Mouse (Mus musculus): ENCODE measurements at regions not wholly inside any gene's neighbourhood (a gene's known extent, or its start where the extent isn't known, plus 50 kb on each side); places are given as distances from the start of the nearest gene placed in this dataset.
A peak's percentile ranks its signal among the peaks of the same experiment; 100 is the strongest.

GRCm38 (mm10) chr13:6189566-6189965, 328.3 kb downstream of the Klf6 start:
- no peak for DNase-seq

- no peak for DNase-seq
Measured at GRCm38 (mm10) chr13:6191186-6191914, 330.1 kb downstream of the Klf6 start.

DNA sequence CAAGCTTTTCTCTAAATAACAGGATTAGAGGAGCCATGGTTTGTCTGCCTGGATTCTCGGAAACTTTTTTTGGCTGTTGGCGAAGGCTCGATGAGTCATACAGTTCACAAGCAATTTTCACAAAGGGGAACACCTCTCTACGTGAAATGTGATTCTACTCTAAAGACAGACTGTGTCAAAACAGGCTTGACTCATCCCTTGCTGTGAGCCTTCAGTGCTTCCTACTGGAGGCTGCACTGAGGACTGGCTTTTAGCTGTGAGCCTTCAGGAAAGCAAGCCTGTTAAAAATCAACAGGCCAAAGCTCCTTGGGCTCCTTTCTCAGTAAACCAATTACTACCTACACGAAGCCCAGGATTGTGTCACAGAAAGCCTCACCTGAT, 330.6 kb downstream of the Klf6 start:
- DNase-seq, result peak; percentile 80

GRCm38 (mm10) chr13:6196690-6197089, 335.4 kb downstream of the Klf6 start:
- DNase-seq, result no peak

GRCm38 (mm10) chr13:6199107-6199506, 337.8 kb downstream of the Klf6 start:
- DNase-seq, result no peak

DNA sequence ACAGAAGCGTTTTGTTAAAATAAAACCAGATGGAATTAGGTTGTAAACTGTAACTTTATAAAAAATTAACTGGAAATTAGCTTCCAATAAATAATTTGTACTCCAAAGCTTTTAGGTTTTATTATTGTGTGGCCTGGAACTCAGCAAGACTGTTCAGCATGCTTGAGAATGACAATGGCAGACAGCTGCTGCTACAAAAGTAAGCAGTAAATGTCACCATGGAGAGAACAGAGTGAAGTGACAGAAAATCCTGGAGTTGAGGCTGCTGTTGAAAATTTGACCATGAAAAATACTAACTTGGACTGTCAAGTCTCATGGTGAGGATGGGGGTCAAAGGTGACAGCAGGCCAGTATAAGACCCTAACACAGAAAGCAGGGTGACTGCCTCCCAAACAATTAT, 340.2 kb downstream of the Klf6 start:
- DNase-seq, result no peak

GRCm38 (mm10) chr13:6204801-6205200, 343.1 kb upstream of the Pitrm1 start:
- no peak for DNase-seq

DNA sequence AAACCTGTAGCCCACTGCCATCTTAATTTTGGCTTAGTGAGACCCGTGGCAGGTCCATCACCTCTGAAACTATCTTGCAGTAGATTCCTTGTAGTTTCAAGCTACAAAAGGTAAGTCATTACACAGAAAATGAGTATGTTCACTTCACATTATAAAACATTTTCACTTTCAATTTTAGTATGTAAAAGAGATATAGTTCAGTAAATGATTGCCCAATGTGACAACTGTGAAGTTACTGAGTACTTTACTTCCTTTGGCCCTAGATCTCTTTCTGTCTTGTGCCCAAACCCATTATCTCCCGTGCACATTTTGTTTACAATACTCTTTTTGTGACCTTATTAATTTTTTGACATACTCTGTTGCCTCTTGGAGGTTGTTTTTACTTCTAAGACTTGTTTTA, 335.4 kb upstream of the Pitrm1 start:
- DNase-seq, result no peak

GRCm38 (mm10) chr13:6214189-6214588, 333.8 kb upstream of the Pitrm1 start:
- DNase-seq, result no peak

DNA sequence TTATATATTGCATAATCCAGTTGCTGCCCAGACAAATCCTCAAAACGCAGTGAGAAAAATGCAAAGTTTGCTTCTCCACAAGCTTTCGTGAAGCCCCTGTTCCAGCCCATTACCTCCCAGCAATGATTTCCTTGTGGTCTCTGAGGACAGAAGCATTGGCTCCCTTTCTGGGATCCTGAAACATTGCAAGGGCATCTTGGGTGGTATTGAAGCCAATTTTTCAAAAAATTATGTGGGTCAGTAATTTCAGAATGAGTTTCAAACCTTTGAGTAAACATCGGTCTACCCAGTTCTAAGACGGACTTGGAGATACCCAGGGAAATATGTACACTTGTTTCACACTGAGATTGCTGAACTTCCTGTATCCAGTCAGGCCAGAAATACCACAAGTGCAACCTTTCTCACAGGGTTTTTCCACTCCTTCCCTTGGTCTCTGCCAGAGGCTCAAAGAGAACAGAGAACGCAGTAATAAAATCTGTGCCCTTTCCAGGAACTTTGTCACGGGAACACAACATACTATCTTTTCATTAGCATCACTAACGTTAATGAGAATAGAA, 321.8 kb upstream of the Pitrm1 start:
- no peak for DNase-seq

DNA sequence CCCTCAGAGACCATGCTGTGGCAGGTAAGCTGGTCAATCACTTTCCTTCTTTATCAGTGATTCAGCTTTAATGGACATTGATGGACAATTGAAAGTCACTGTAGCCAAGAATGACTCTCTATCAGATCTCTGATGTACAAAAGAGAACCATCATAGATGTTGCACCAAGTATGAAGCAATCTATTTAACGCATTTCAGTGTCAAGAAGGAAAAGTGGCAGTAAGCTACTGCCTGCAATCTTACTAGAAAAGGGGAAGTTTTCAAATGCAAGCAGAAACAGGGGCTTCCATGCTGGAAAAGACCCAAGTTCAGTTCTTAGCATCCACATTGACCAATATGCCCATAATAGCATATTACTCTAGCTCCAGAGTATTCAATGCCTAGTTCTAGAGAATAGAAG, 319.7 kb upstream of the Pitrm1 start:
- DNase-seq, result no peak

DNA sequence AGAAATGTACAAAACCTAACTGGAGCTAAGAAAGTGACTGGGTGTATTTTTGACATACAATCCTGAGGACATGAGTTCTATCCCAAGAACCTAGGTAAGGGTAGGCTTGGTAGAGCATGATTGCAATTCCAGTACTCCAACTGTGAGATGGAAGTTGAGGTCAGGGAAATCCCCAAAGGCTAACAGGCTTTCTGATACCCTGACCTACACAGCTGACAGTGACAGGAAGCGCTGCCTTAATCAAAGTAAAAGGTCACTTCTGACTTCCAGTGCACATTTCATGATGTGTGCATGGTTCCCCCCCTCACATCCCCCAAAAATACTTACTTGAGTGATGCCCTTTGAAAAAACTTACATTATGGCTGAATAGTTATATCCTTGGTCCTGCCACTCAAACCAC, 312.6 kb upstream of the Pitrm1 start:
- DNase-seq, result no peak

- no peak for DNase-seq
Measured at GRCm38 (mm10) chr13:6236503-6236902, 311.4 kb upstream of the Pitrm1 start.

DNA sequence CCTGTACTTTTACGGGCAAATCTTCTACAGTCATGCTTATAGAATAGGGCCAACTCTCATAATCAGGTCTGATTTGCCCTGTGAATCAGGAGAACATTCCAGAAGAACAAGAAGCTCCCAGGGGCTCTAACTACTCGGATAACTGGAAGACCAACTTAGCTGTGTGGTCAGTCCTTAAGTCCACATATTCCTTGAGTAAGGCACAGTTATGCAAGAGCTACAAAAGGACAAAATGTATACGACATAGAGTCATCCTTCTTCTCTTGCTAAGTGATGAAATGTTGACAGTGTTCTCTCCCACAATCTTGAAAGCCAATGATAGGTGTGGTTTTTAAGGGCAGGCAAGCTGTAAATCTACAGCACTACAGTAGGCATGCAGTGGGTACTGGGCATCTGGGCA, 310.7 kb upstream of the Pitrm1 start:
- DNase-seq, result no peak

GRCm38 (mm10) chr13:6240855-6241254, 307.1 kb upstream of the Pitrm1 start:
- DNase-seq, result no peak

- DNase-seq, result no peak
Measured at GRCm38 (mm10) chr13:6241472-6242123, 306.4 kb upstream of the Pitrm1 start.

DNA sequence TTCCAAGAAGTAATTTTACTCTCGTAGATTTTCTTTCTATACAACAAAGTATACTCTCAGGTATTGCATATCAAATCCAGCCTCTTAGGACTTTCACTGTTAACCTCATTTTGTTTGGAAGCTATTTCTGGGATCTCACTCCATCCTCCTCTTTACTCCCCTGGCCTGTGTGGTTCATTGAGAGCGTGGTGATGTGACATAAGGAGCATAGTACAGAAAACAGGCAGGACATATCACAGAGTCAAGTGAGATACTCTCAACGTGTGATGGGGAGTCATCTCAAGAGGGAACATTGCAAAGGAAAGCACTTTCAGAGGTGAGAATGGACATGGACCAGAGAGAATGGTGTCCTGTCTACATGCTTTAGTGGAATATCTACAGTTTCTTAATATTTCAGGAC, 297.8 kb upstream of the Pitrm1 start:
- DNase-seq, result no peak

DNA sequence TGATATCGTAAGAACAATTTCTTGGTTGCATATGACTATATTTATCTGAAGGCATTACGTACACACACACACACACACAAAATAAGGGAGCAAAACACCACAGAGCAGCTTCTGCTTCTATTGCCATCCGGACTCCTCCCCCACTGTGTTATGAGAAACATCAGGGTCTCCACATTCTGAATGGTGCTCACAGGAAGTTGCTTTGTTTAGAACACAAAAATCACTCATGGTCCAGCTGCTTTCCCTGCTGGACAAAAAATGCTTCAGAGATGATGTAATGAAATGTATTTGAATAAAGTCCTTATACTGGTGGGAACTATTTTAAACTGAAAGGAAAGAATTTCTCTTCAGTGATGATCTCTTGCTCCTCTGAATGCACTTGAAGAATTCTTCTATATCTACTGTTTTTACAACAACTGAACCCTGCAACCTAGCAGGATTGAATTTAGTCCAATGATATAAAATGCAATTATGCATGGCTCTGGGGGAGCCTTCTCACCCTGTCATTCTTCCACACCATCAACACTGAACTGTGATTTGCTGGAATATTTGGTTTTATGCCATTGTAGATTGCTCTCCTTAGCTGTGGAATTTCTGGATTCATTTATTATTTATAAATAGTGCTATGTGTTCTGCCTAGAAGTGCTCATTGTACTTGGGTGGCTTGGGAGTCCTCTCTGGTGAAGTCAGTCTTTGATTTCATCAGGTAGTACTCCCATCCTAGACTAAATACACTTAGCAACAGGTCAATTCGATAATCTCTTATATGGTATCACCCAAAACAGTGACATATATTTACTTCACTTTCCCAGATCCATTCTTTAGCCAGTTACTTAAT, 296.7 kb upstream of the Pitrm1 start:
- DNase-seq, result no peak

DNA sequence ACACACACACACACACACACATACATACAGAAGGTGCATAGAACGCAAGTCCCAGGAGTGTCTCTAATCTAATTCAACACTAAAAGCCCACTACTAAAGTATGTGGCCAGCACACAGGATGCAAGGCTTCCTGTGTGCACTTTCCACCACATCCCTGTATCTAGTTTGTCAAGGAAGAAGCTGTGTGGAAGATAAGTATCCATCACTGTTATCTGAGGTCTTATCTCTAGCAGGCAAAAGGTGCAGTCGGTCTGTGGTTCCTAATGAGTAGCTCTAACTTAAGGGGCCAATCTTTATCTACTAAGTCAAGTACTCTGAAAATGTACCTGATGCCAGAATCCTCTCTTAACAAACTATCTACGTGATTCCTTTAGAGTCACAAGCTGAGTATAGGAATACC, 295.8 kb upstream of the Pitrm1 start:
- no peak for DNase-seq

DNA sequence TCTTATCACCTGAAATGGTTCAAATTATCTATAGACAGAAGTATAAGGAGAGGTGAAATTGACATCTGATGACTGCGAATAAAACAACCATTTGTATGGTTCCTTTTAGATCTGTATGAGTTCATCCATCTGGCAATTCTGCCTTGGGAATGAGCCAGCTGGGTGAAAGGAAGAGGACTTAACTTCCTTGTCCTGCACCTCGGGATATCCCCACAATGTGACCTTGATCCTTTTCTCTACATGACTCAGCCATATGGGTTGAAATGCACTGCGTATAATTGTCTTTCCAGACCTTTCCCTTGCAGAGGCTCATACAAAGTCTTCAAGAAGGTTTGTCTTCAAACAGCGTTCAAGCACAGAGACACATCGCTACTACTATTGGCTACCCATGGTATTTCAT, 292.6 kb upstream of the Pitrm1 start:
- no peak for DNase-seq

GRCm38 (mm10) chr13:6255728-6256496, 292.0 kb upstream of the Pitrm1 start:
- DNase-seq, result no peak

- DNase-seq, result no peak
Measured at GRCm38 (mm10) chr13:6258456-6258855, 289.5 kb upstream of the Pitrm1 start.
